Mouse (Mus musculus) embryonic facial prominence, embryonic 11.5 days (tissue): ENCODE data around the gene Ccdc177. TPM values are rescaled to one million over a fixed set of nuclear protein-coding genes. Genes with fewer than 3 reads are reported as not detected.

ENCODE experiments used
- ATAC-seq: fragments of 200-750 bp; cut with Nextera tagmentation; replicated peaks from 2 replicates; pipeline ENCODE4 v1.8.0; 2017; ENCODE audit warnings: low read depth; ENCODE audit not compliant: insufficient number of reproducible peaks, low FRiP score, low TSS enrichment
- DNase-seq: peaks from one replicate; pipeline ENCODE4 v3.0.0-alpha.2; 2015; ENCODE audit warnings: low spot score
- H3K27ac ChIP-seq: fragments of 300-500 bp; sonication (generic); replicated peaks from 2 replicates; pipeline ENCODE4 v1.5.1; 2014; ENCODE audit warnings: mild to moderate bottlenecking, low read depth, low read length, control low read depth
- H3K27me3 ChIP-seq: fragments of 300-500 bp; sonication (generic); 2 replicates; pipeline ENCODE4 v1.6.1; 2014; ENCODE audit warnings: mild to moderate bottlenecking, low read length, moderate library complexity, mixed read lengths; ENCODE audit not compliant: control insufficient read depth, insufficient read depth
- H3K36me3 ChIP-seq: fragments of 300-500 bp; sonication (generic); replicated peaks from 2 replicates; pipeline ENCODE4 v1.6.1; 2014; ENCODE audit warnings: low read depth, mild to moderate bottlenecking, low read length, moderate library complexity, mixed read lengths; ENCODE audit not compliant: control insufficient read depth, insufficient read depth
- H3K4me1 ChIP-seq: fragments of 300-500 bp; sonication (generic); 2 replicates; pipeline ENCODE4 v1.6.1; 2014; ENCODE audit warnings: low read length, mixed read lengths; ENCODE audit not compliant: control insufficient read depth, insufficient read depth
- H3K4me2 ChIP-seq: fragments of 300-500 bp; sonication (generic); 2 replicates; pipeline ENCODE4 v1.6.1; 2014; ENCODE audit warnings: low read depth, mild to moderate bottlenecking, control low read depth, low read length, moderate library complexity
- H3K4me3 ChIP-seq: fragments of 300-500 bp; sonication (generic); 2 replicates; pipeline ENCODE4 v1.5.1; 2014; ENCODE audit warnings: low read depth, low read length, control low read depth
- H3K9ac ChIP-seq: fragments of 300-500 bp; sonication (generic); replicated peaks from 2 replicates; pipeline ENCODE4 v1.6.1; 2014; ENCODE audit warnings: mild to moderate bottlenecking, control low read depth, low read length
- H3K9me3 ChIP-seq: fragments of 300-500 bp; sonication (generic); replicated peaks from 2 replicates; pipeline ENCODE4 v1.6.1; 2016; ENCODE audit warnings: mild to moderate bottlenecking, low read length, inconsistent platforms, mixed read lengths; ENCODE audit not compliant: control insufficient read depth
- WGBS: fragments of 180-500 bp; shearing (Covaris S2); extraction: QIAGEN DNeasy Blood & Tissue Kit; methylation state at CpG from one replicate; pipeline ENCODE4 v1.1.7; 2014; 5-methylcytosine and 5-hydroxymethylcytosine counted together
- polyA plus RNA-seq: library from polyadenylated mRNA; unstranded; fragments of >200 nt; fragmentation: Nextera tagmentation; extraction: Ambion mirVana; gene quantifications from 2 replicates; pipeline ENCODE4 v1.2.1, GENCODE M21; 2014

Gene Ccdc177
- polyA plus RNA-seq, 1 experiment from 2014 or later = 1.3 TPM

DNA sequence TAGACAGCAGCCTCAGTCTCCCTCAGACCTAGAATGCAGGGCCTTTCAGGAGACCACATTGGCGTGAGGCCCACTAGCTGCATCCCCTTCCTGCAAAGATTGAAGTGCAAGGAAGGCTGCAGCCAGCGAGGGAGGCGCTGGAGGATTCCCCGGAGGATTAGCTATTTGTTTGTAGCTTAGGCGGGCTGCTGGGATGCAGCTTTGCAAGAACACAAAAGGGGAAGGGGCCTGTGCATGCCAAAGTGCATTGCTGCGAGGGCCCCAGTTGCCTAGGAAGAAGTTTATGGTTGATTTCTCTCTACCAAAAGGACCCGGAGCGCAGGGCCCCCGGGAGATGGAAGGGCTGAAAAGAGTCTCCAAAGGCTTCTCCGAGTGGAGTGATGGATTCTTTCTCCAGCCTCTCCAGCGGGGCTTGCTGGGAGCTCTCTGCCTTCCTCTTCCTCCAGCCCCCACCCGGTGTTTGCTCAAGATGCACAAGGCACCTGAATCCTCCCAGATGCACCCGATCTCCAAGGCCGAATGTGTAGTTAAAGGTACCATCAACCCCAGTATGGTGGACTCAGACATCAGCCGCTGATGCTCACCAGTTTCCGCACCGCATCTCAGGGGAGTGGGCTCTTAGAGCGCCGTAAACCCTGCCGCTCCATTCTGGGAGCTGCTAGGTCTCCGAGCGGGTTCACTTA, 633 bp downstream of the Ccdc177 start:
- Histone ChIP-seq H3K4me3 (peak overlapping the region; percentile 41), H3K36me3 (no peaks in the 10 kb centered on the region; the same call in 1 of the 2 replicates), H3K4me1 (peaks cover 9% of the 10 kb centered on the region), H3K9ac (peak overlapping the region; percentile 58), H3K27me3 (peaks cover 36% of the 10 kb centered on the region), H3K9me3 (no peaks in the 10 kb centered on the region), H3K27ac (0 out of 2 replicates have a peak overlapping the region, but pooled peaks have one; percentile 25), H3K4me2 (peak overlapping the region; percentile 98)
- 1% methylated on average over 22 of the region's 22 CpGs for WGBS
- ATAC-seq (no peak), DNase-seq (peak; percentile 44)

DNA sequence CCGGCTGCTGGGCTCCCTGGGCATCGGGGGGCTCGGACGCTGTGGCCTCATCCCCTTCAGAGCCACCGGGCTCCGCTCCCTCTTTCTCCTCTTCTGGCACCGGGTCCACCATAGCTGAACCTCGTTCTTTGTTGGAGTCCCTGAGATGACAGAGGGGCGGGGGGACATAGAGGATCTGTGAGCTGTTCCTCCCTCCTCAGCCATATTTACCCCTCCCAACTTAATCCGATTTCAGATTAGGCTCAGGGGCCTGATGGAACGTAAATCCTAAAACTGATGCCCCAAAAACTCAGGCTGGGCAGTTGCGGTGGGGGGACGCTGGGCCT, 1.1 kb downstream of the Ccdc177 start:
- WGBS = 9% methylated on average over 12 of the region's 13 CpGs
- no peaks in the 10 kb centered on the region for H3K9me3 ChIP-seq
- H3K4me1 ChIP-seq = peaks cover 9% of the 10 kb centered on the region
- H3K4me3 ChIP-seq = peak overlapping the region; percentile 41
- peak overlapping the region; percentile 98 for H3K4me2 ChIP-seq
- no peak for DNase-seq
- ATAC-seq = no peak
- H3K27me3 ChIP-seq = peaks cover 36% of the 10 kb centered on the region
- H3K27ac ChIP-seq = no peak overlapping the region
- no peaks in the 10 kb centered on the region; the same call in 1 of the 2 replicates for H3K36me3 ChIP-seq
- H3K9ac ChIP-seq = peak overlapping the region; percentile 58

DNA sequence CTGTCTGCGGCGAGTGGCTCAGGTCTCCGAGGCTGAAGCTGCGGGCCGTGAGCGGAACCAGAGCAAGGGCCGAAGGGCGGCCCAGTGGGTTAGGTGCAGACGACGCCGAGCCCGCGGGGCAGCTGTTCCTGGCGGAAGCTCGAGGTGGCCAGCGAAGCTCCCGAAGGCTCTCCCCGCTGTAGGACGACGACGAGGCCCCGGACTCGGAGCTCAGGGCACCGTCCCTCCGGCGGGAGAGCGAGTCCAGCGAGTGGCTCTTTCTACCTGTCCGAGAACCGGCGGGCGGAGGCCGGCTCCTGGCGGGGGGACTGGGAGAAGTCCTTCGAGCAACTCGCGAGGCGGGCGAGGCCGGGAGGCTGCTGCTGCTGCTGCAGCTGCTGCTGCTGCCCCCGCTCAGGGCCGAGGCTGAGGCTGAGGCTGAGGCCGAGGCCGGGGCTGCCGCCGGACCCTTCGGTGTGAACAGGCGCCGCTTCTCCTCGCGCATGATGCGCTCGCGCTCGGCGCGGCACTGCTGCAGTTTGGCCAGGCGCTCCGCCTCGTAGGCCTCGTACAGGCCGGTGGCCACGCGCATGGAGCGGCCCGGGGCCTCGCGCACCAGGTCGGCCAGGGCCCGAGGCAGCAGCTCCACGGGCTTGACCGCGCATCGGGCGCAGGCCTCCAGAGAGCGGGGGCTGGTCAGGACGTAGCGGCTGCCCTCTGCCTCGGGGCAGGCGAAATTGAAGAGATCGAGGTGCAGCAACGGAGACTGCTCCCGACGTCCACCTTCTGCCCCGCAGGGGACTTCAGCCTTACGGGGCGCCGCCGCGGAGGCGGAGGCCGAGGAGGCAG, 1.7 kb downstream of the Ccdc177 start:
- H3K4me1 ChIP-seq = peaks cover 9% of the 10 kb centered on the region
- H3K9ac ChIP-seq = peak overlapping the region; percentile 58
- H3K9me3 ChIP-seq = no peaks in the 10 kb centered on the region
- peaks cover 36% of the 10 kb centered on the region for H3K27me3 ChIP-seq
- H3K4me3 ChIP-seq = peak overlapping the region; percentile 41
- no peak overlapping the region for H3K27ac ChIP-seq
- ATAC-seq (peak; percentile 15; the same call in 1 of the 2 replicates), DNase-seq (peak; percentile 17)
- 13% methylated on average over 80 of the region's 92 CpGs for WGBS
- H3K36me3 ChIP-seq = no peaks in the 10 kb centered on the region; the same call in 1 of the 2 replicates
- H3K4me2 ChIP-seq = peak overlapping the region; percentile 98

DNA sequence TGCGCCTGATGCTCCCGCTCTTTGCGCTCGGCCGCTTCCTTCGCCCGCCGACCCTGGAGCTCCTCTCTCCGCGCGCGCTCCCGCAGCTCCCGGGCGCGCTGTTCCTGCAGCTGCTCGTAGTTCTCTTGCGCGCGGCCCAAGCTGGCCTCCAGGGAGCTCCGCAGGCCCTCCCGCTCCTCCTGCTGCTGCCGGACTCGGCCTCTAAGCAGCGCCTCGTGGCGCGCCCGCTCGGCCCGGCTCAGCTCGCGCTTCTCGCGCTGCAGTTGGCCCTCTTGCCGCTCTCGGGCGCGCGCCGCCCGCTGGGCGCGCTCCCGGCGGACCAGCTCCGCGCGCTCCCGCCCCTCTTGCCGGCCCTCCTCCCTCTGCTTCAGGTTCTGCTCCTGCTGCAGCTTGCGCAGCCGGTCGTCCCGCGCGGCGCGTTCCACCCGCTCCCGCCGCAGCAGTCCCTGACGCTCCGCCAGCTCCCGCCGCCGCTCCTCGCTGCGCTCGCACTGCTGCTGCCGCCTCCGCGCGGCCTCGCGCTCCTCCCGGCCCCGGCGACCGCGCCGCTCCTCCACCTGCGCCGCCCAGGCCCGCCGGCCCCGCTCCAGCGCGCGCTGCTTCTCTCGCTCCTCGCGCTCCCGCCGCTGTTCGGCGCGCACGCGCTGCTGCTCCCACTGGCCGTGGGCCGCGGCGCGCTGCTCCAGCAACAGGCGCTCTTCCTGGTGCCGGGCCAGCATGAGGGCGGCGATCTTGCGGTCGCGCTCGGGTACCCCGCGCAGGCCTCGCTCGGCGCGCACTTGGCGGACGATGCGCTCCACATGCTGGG, 2.5 kb downstream of the Ccdc177 start:
- DNase-seq (peak; percentile 81), ATAC-seq (peak; percentile 67)
- peak overlapping the region; percentile 58 for H3K9ac ChIP-seq
- no peaks in the 10 kb centered on the region for H3K9me3 ChIP-seq
- H3K27ac ChIP-seq = no peak overlapping the region
- peak overlapping the region; percentile 98 for H3K4me2 ChIP-seq
- H3K4me1 ChIP-seq = peaks cover 9% of the 10 kb centered on the region
- peak overlapping the region; percentile 41 for H3K4me3 ChIP-seq
- WGBS = 7% methylated on average over 117 of the region's 122 CpGs
- H3K36me3 ChIP-seq = no peaks in the 10 kb centered on the region; the same call in 1 of the 2 replicates
- H3K27me3 ChIP-seq = peaks cover 36% of the 10 kb centered on the region

DNA sequence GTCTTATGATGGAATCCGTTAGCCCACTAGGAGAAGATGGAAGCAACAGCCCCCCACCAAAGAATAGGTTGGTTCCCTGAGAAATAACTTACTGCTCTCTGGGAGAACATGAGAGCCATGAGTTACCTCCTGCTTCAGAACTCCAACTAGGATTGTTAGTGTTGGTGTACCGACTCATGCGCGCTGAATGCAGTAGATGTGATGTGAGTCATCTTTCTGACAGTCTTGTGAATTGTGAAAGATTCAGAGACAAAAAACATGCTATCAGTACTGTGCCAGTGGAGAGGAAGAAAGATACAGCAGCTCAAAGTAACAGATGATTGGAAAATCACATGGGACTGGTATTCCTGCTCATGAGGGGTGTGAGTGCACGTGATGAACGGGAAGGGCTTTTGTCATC, 8.9 kb downstream of the Ccdc177 start:
- Histone ChIP-seq H3K36me3 (no peaks in the 10 kb centered on the region), H3K4me3 (no peak overlapping the region), H3K9ac (no peak overlapping the region), H3K9me3 (no peaks in the 10 kb centered on the region), H3K27me3 (peaks cover 4% of the 10 kb centered on the region), H3K27ac (no peak overlapping the region), H3K4me2 (no peak overlapping the region), H3K4me1 (no peaks in the 10 kb centered on the region)
- no peak for DNase-seq
- no peak for ATAC-seq
- WGBS = 85% methylated on average over 6 of the region's 6 CpGs

DNA sequence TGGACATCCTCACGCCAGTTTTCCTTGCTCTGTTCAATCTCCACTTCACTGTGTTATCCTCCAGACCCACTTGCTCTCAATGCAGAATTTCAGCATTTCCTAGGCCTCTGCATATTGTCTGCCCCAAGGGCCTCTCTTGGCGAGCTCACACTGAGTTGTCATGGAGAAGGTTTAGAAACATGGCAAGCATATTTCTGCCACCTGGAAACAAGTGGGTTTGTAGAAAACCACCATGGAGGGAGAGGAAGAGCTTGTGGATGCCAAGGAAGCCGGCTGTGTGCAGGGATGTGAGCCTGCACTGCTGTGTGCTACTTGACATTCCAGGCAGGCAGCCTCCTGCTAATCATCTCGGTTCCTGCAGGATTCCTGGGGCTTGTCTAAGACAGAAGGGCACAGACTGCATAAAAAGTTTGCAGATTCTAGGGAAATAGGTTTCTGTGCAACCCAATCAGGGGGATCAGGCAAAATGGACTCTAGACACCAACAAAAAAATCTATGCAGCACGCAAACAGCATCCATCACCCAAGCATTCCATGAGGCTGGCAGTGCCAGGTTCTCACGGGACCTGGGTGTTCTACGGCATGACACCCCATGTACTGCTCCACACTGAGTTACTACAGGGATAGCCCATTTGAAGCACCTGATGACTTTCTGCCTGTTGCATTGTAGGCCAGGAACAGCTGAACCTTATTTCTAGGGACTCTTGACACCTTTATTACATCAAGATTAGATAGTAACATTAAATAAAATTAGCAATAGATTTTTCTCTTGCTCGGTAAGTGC, 14.3 kb downstream of the Ccdc177 start:
- Histone ChIP-seq H3K4me1 (no peaks in the 10 kb centered on the region), H3K4me3 (no peak overlapping the region), H3K4me2 (no peak overlapping the region), H3K27me3 (no peaks in the 10 kb centered on the region), H3K27ac (no peak overlapping the region), H3K36me3 (no peaks in the 10 kb centered on the region), H3K9me3 (no peaks in the 10 kb centered on the region), H3K9ac (no peak overlapping the region)
- ATAC-seq (no peak), DNase-seq (no peak)
- WGBS = 58% methylated on average over 8 of the region's 8 CpGs

DNA sequence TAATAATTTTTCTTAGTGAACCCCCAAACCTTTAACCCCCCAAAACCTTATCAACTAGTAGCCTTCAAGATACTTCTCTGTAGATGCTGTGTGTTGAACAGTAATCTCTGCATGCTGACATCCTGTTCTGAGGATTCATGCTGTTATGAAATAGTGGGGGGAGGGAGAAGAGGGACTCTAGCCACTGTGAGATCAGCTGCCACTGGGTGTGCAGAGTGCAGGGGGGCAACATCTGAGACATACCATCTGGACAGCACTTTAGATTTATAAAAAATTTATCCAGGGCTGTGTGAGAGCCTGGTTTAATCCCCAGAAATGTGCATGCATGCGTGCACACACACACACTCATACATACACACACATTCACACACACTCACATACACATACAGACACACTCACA, 15.9 kb downstream of the Ccdc177 start:
- H3K4me3 ChIP-seq = no peak overlapping the region
- no peak for ATAC-seq
- H3K9ac ChIP-seq = no peak overlapping the region
- no peaks in the 10 kb centered on the region for H3K9me3 ChIP-seq
- WGBS = 81% methylated on average over 1 of the region's 1 CpGs
- H3K36me3 ChIP-seq = no peaks in the 10 kb centered on the region
- H3K4me1 ChIP-seq = no peaks in the 10 kb centered on the region
- H3K4me2 ChIP-seq = no peak overlapping the region
- H3K27ac ChIP-seq = no peak overlapping the region
- no peaks in the 10 kb centered on the region for H3K27me3 ChIP-seq
- no peak for DNase-seq
